Mouse (Mus musculus) liver, embryonic 11.5 days (tissue): Measurements from ENCODE around the gene Hoxc4. TPM values are rescaled to one million over a fixed set of nuclear protein-coding genes. Genes with fewer than 3 reads are reported as not detected.

Experiments
- ATAC-seq: fragments of 200-750 bp; cut with Nextera tagmentation; replicated peaks from 2 replicates; pipeline ENCODE4 v1.8.0; 2017; ENCODE audit warnings: moderate number of reproducible peaks, mild to moderate bottlenecking, moderate TSS enrichment, moderate library complexity; ENCODE audit not compliant: low FRiP score
- DNase-seq: peaks from one replicate; pipeline ENCODE4 v3.0.0-alpha.2; 2017; ENCODE audit warnings: low spot score
- H3K27ac ChIP-seq: fragments of 300-500 bp; sonication (generic); 2 replicates; pipeline ENCODE4 v1.5.1; 2014; ENCODE audit warnings: mild to moderate bottlenecking, low read depth, low read length, control low read depth
- H3K27me3 ChIP-seq: fragments of 300-500 bp; sonication (generic); replicated peaks from 2 replicates; pipeline ENCODE4 v1.6.1; 2014; ENCODE audit warnings: low read length, mixed read lengths; ENCODE audit not compliant: control insufficient read depth, insufficient read depth
- H3K36me3 ChIP-seq: fragments of 300-500 bp; sonication (generic); 2 replicates; pipeline ENCODE4 v1.6.1; 2014; ENCODE audit warnings: mild to moderate bottlenecking, low read length, moderate library complexity, mixed read lengths; ENCODE audit not compliant: control insufficient read depth, insufficient read depth
- H3K4me1 ChIP-seq: fragments of 300-500 bp; sonication (generic); replicated peaks from 2 replicates; pipeline ENCODE4 v1.6.1; 2014; ENCODE audit warnings: low read length, mixed read lengths; ENCODE audit not compliant: control insufficient read depth, insufficient read depth
- H3K4me2 ChIP-seq: fragments of 300-500 bp; sonication (generic); 2 replicates; pipeline ENCODE4 v1.6.1; 2014; ENCODE audit warnings: mild to moderate bottlenecking, control low read depth, moderate library complexity
- H3K4me3 ChIP-seq: fragments of 300-500 bp; sonication (generic); 2 replicates; pipeline ENCODE4 v1.5.1; 2014; ENCODE audit warnings: low read depth, low read length, control low read depth
- H3K9ac ChIP-seq: fragments of 300-500 bp; sonication (generic); 2 replicates; pipeline ENCODE4 v1.6.1; 2014; ENCODE audit warnings: low read depth, low read length, control low read depth
- H3K9me3 ChIP-seq: fragments of 300-500 bp; sonication (generic); 2 replicates; pipeline ENCODE4 v1.6.1; 2016; ENCODE audit warnings: low read length, inconsistent platforms, mixed read lengths; ENCODE audit not compliant: control insufficient read depth
- WGBS: fragments of 180-500 bp; shearing (Covaris S2); extraction: QIAGEN DNeasy Blood & Tissue Kit; methylation state at CpG from one replicate; pipeline ENCODE4 v1.1.7; 2014; 5-methylcytosine and 5-hydroxymethylcytosine counted together
- polyA plus RNA-seq: library from polyadenylated mRNA; unstranded; fragments of >200 nt; fragmentation: Nextera tagmentation; extraction: Ambion mirVana; gene quantifications from 2 replicates; pipeline ENCODE4 v1.2.1, GENCODE M21; 2014

The Hoxc4 gene
- polyA plus RNA-seq, 1 experiment from 2014 or later: 6.2 TPM

GRCm38 (mm10) chr15:103056396-103056795, 37.7 kb downstream of the Hoxc4 start:
- Histone ChIP-seq H3K36me3 (no peaks in the 10 kb centered on the region), H3K9me3 (no peaks in the 10 kb centered on the region), H3K27me3 (peaks cover 78% of the 10 kb centered on the region), H3K4me1 (no peaks in the 10 kb centered on the region), H3K4me2 (no peak overlapping the region), H3K4me3 (no peak overlapping the region), H3K27ac (no peak overlapping the region), H3K9ac (no peak overlapping the region)
- ATAC-seq (no peak), DNase-seq (no peak)
- 43% methylated on average over 2 of the region's 2 CpGs for WGBS

DNA sequence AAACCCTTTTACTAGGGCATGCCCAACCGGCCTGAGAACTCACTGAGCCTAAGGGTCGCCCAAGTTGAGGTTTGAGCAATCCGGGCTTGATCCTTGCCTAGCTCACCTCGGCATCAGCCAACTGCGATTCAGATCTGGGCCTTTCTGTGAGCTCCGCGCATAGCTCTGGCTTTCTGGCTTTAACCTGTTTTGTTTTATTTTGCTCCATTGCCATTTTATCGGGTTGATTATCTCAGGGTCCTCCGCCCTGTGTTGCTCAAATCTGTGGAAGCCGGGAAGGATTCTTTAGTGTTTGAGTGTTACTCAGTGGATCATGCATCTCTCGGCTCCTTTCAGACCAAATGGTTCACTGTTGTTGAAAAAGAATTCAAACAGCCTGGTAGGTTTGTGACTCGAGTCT, 40.0 kb downstream of the Hoxc4 start:
- no peak for ATAC-seq
- DNase-seq: no peak
- peak overlapping the region; percentile 55 for H3K4me2 ChIP-seq
- no peak overlapping the region for H3K9ac ChIP-seq
- 5% methylated on average over 12 of the region's 12 CpGs for WGBS
- no peaks in the 10 kb centered on the region for H3K9me3 ChIP-seq
- H3K4me1 ChIP-seq: no peaks in the 10 kb centered on the region
- peak overlapping the region; percentile 19; the same call in 1 of the 2 replicates for H3K4me3 ChIP-seq
- no peak overlapping the region; the same call in 1 of the 2 replicates for H3K27ac ChIP-seq
- peaks cover 89% of the 10 kb centered on the region for H3K27me3 ChIP-seq
- H3K36me3 ChIP-seq: no peaks in the 10 kb centered on the region

DNA sequence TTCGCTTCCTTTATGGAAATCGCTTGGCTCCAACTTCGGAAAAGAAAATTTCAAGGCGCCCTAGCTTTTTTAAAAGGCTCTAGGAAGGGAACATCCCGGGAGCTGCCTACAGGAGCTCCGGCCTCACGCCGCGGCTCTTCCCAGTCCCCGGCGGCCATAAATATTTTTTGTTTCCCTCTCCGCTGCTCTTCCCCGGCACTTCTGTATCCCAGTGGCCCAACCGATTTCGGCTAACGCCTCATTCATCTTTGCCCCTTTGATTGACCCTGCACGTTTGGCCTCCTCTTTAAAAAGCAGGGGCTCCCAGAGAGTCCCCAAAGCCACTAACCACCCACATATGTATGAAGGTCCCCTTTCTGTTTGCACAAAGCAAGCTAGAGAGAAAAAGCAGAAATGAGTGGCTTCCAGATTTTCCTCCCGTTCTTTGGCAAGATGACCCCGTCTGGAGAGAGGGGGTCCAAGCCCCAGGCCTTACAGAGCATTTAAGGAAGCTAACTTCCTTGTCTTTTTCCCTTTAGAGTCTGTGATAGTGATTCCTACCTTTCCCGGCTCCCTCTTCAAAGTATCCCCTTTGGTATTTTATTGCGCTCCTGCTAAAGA, 40.8 kb downstream of the Hoxc4 start:
- peak overlapping the region; percentile 19; the same call in 1 of the 2 replicates for H3K4me3 ChIP-seq
- no peak for DNase-seq
- H3K27me3 ChIP-seq: peaks cover 88% of the 10 kb centered on the region
- peak overlapping the region; percentile 55 for H3K4me2 ChIP-seq
- WGBS: 3% methylated on average over 21 of the region's 21 CpGs
- H3K36me3 ChIP-seq: no peaks in the 10 kb centered on the region
- H3K4me1 ChIP-seq: no peaks in the 10 kb centered on the region
- peak overlapping the region; percentile 78 for H3K27ac ChIP-seq
- ATAC-seq: no peak
- H3K9me3 ChIP-seq: no peaks in the 10 kb centered on the region
- peak overlapping the region; percentile 41 for H3K9ac ChIP-seq

DNA sequence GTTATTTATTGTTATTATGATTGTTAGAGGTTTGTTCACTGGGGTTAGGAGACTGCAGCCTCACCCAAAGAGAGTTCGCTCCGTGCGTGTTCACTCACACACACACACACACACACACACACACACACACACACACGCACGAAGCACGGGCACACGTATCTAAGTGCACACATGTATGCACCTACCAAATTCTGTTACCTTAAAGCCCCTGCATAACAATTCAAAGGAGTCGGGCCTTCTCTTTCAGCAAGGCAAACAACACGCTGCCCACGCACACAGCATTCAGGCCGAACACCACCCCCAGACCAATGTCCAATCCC, 41.2 kb downstream of the Hoxc4 start:
- Histone ChIP-seq H3K27ac (peak overlapping the region; percentile 78), H3K36me3 (no peaks in the 10 kb centered on the region), H3K9me3 (no peaks in the 10 kb centered on the region), H3K4me2 (peak overlapping the region; percentile 55), H3K4me3 (no peak overlapping the region), H3K4me1 (no peaks in the 10 kb centered on the region), H3K9ac (no peak overlapping the region; the same call in 1 of the 2 replicates), H3K27me3 (peaks cover 89% of the 10 kb centered on the region)
- DNase-seq: no peak
- 16% methylated on average over 11 of the region's 11 CpGs for WGBS
- no peak for ATAC-seq

- 3% methylated on average over 36 of the region's 36 CpGs for WGBS
- Histone ChIP-seq H3K4me2 (peak overlapping the region; percentile 55), H3K4me3 (no peak overlapping the region), H3K9me3 (no peaks in the 10 kb centered on the region), H3K4me1 (no peaks in the 10 kb centered on the region), H3K9ac (no peak overlapping the region), H3K27ac (peak overlapping the region; percentile 78), H3K36me3 (no peaks in the 10 kb centered on the region), H3K27me3 (peaks cover 89% of the 10 kb centered on the region)
- DNase-seq: no peak
- ATAC-seq: no peak
Observed at GRCm38 (mm10) chr15:103060341-103061130, 41.8 kb downstream of the Hoxc4 start.

- 3% methylated on average over 30 of the region's 30 CpGs for WGBS
- no peak for ATAC-seq
- H3K9me3 ChIP-seq: no peaks in the 10 kb centered on the region
- no peaks in the 10 kb centered on the region for H3K4me1 ChIP-seq
- no peak overlapping the region for H3K4me3 ChIP-seq
- H3K4me2 ChIP-seq: peak overlapping the region; percentile 55
- peak overlapping the region; percentile 78; the same call in 1 of the 2 replicates for H3K27ac ChIP-seq
- peaks cover 92% of the 10 kb centered on the region for H3K27me3 ChIP-seq
- DNase-seq: no peak
- no peak overlapping the region for H3K9ac ChIP-seq
- H3K36me3 ChIP-seq: no peaks in the 10 kb centered on the region
Observed at GRCm38 (mm10) chr15:103061131-103061825, 42.5 kb downstream of the Hoxc4 start.

GRCm38 (mm10) chr15:103061988-103062387, 43.3 kb downstream of the Hoxc4 start:
- DNase-seq: no peak
- no peak overlapping the region for H3K9ac ChIP-seq
- no peaks in the 10 kb centered on the region for H3K36me3 ChIP-seq
- no peak overlapping the region for H3K4me2 ChIP-seq
- H3K4me1 ChIP-seq: no peaks in the 10 kb centered on the region
- no peak for ATAC-seq
- H3K9me3 ChIP-seq: no peaks in the 10 kb centered on the region
- H3K27ac ChIP-seq: no peak overlapping the region
- no peak overlapping the region for H3K4me3 ChIP-seq
- H3K27me3 ChIP-seq: peaks cover 91% of the 10 kb centered on the region
- 9% methylated on average over 2 of the region's 2 CpGs for WGBS

GRCm38 (mm10) chr15:103065642-103066041, 46.9 kb downstream of the Hoxc4 start:
- Histone ChIP-seq H3K27me3 (peaks cover 91% of the 10 kb centered on the region), H3K4me1 (no peaks in the 10 kb centered on the region; the same call in 1 of the 2 replicates), H3K9me3 (no peaks in the 10 kb centered on the region), H3K4me3 (no peak overlapping the region), H3K4me2 (no peak overlapping the region), H3K27ac (no peak overlapping the region), H3K36me3 (no peaks in the 10 kb centered on the region), H3K9ac (no peak overlapping the region)
- no peak for ATAC-seq
- 33% methylated on average over 7 of the region's 7 CpGs for WGBS
- no peak for DNase-seq
